Mouse (Mus musculus): ENCODE measurements at regions not wholly inside any gene's neighbourhood (a gene's known extent, or its start where the extent isn't known, plus 50 kb on each side); places are given as distances from the start of the nearest gene placed in this dataset.

- TF ChIP-seq CTCF (IDR thresholded peaks at IDR 0.05; ENCODE audit: low read depth) = peak; percentile 82
- no peaks in the 10 kb centered on the region for H3K36me3 ChIP-seq (ENCODE audit: control insufficient read depth, insufficient read depth)
- no peak overlapping the region for H3K4me3 ChIP-seq (ENCODE audit: low read depth, low read length)
- H3K9me3 ChIP-seq (ENCODE audit: control insufficient read depth) = no peaks in the 10 kb centered on the region
- H3K27ac ChIP-seq (ENCODE audit: low read depth, low read length) = no peak overlapping the region
- no peak overlapping the region for H3K9ac ChIP-seq (ENCODE audit: low read depth, low read length)
- 21% methylated on average over 5 of the region's 5 CpGs for WGBS
- no peaks in the 10 kb centered on the region for H3K4me1 ChIP-seq (replicated peaks; ENCODE audit: control insufficient read depth, insufficient read depth, low read length)
- ATAC-seq = no peak
- no peaks in the 10 kb centered on the region for H3K27me3 ChIP-seq (replicated peaks; ENCODE audit: control insufficient read depth, insufficient read depth, low read length)
- H3K4me2 ChIP-seq (replicated peaks; ENCODE audit: low read depth) = no peak overlapping the region
These were observed 54.2 kb upstream of the Rfpl4b start for GRCm38 (mm10) chr10:38875667-38876245.

GRCm38 (mm10) chr10:38879271-38879670 is 57.7 kb upstream of the Rfpl4b start:
- no peak for TF ChIP-seq CTCF (IDR thresholded peaks at IDR 0.05; ENCODE audit: low read depth)
- no peak overlapping the region for H3K4me2 ChIP-seq (replicated peaks; ENCODE audit: low read depth)
- H3K27ac ChIP-seq (ENCODE audit: low read depth, low read length) = no peak overlapping the region
- H3K4me3 ChIP-seq (ENCODE audit: low read depth, low read length) = no peak overlapping the region
- H3K27me3 ChIP-seq (replicated peaks; ENCODE audit: control insufficient read depth, insufficient read depth, low read length) = no peaks in the 10 kb centered on the region
- no peak overlapping the region for H3K9ac ChIP-seq (ENCODE audit: low read depth, low read length)
- no peaks in the 10 kb centered on the region for H3K9me3 ChIP-seq (ENCODE audit: control insufficient read depth)
- ATAC-seq = no peak
- 89% methylated on average over 7 of the region's 7 CpGs for WGBS
- no peaks in the 10 kb centered on the region for H3K36me3 ChIP-seq (ENCODE audit: control insufficient read depth, insufficient read depth)
- H3K4me1 ChIP-seq (replicated peaks; ENCODE audit: control insufficient read depth, insufficient read depth, low read length) = no peaks in the 10 kb centered on the region

- H3K4me2 ChIP-seq (replicated peaks; ENCODE audit: low read depth) = no peak overlapping the region
- no peaks in the 10 kb centered on the region for H3K9me3 ChIP-seq (ENCODE audit: control insufficient read depth)
- no peak overlapping the region for H3K27ac ChIP-seq (ENCODE audit: low read depth, low read length)
- no peak for TF ChIP-seq CTCF (IDR thresholded peaks at IDR 0.05; ENCODE audit: low read depth)
- no peak overlapping the region for H3K4me3 ChIP-seq (ENCODE audit: low read depth, low read length)
- no peak overlapping the region for H3K9ac ChIP-seq (ENCODE audit: low read depth, low read length)
- no peaks in the 10 kb centered on the region for H3K27me3 ChIP-seq (replicated peaks; ENCODE audit: control insufficient read depth, insufficient read depth, low read length)
- H3K4me1 ChIP-seq (replicated peaks; ENCODE audit: control insufficient read depth, insufficient read depth, low read length) = no peaks in the 10 kb centered on the region
- H3K36me3 ChIP-seq (ENCODE audit: control insufficient read depth, insufficient read depth) = no peaks in the 10 kb centered on the region
- no peak for ATAC-seq
- WGBS = 49% methylated on average over 7 of the region's 7 CpGs
These were observed 59.1 kb upstream of the Rfpl4b start for GRCm38 (mm10) chr10:38880642-38881187.

- Histone ChIP-seq H3K4me3 (ENCODE audit: low read depth, low read length) (no peak overlapping the region), H3K9ac (ENCODE audit: low read depth, low read length) (no peak overlapping the region), H3K27ac (ENCODE audit: low read depth, low read length) (no peak overlapping the region), H3K4me1 (replicated peaks; ENCODE audit: control insufficient read depth, insufficient read depth, low read length) (no peaks in the 10 kb centered on the region), H3K36me3 (ENCODE audit: control insufficient read depth, insufficient read depth) (no peaks in the 10 kb centered on the region), H3K27me3 (replicated peaks; ENCODE audit: control insufficient read depth, insufficient read depth, low read length) (no peaks in the 10 kb centered on the region), H3K9me3 (ENCODE audit: control insufficient read depth) (no peaks in the 10 kb centered on the region), H3K4me2 (replicated peaks; ENCODE audit: low read depth) (no peak overlapping the region)
- ATAC-seq = no peak
- WGBS = 73% methylated on average over 6 of the region's 6 CpGs
- no peak for TF ChIP-seq CTCF (IDR thresholded peaks at IDR 0.05; ENCODE audit: low read depth)
These were observed 60.6 kb upstream of the Rfpl4b start for GRCm38 (mm10) chr10:38882154-38882553.

GRCm38 (mm10) chr10:38883816-38884599 is 62.4 kb upstream of the Rfpl4b start:
- no peak overlapping the region for H3K4me2 ChIP-seq (replicated peaks; ENCODE audit: low read depth)
- H3K4me1 ChIP-seq (replicated peaks; ENCODE audit: control insufficient read depth, insufficient read depth, low read length) = no peaks in the 10 kb centered on the region
- no peaks in the 10 kb centered on the region for H3K9me3 ChIP-seq (ENCODE audit: control insufficient read depth)
- no peaks in the 10 kb centered on the region for H3K27me3 ChIP-seq (replicated peaks; ENCODE audit: control insufficient read depth, insufficient read depth, low read length)
- H3K4me3 ChIP-seq (ENCODE audit: low read depth, low read length) = no peak overlapping the region
- 82% methylated on average over 2 of the region's 2 CpGs for WGBS
- TF ChIP-seq CTCF (IDR thresholded peaks at IDR 0.05; ENCODE audit: low read depth) = no peak
- ATAC-seq = no peak
- no peaks in the 10 kb centered on the region for H3K36me3 ChIP-seq (ENCODE audit: control insufficient read depth, insufficient read depth)
- no peak overlapping the region for H3K9ac ChIP-seq (ENCODE audit: low read depth, low read length)
- no peak overlapping the region for H3K27ac ChIP-seq (ENCODE audit: low read depth, low read length)

- no peaks in the 10 kb centered on the region for H3K27me3 ChIP-seq (replicated peaks; ENCODE audit: control insufficient read depth, insufficient read depth, low read length)
- no peaks in the 10 kb centered on the region for H3K36me3 ChIP-seq (ENCODE audit: control insufficient read depth, insufficient read depth)
- no peak overlapping the region for H3K4me3 ChIP-seq (ENCODE audit: low read depth, low read length)
- no peak for ATAC-seq
- H3K4me2 ChIP-seq (replicated peaks; ENCODE audit: low read depth) = no peak overlapping the region
- TF ChIP-seq CTCF (IDR thresholded peaks at IDR 0.05; ENCODE audit: low read depth) = no peak
- WGBS = 83% methylated on average over 4 of the region's 4 CpGs
- no peak overlapping the region for H3K9ac ChIP-seq (ENCODE audit: low read depth, low read length)
- H3K27ac ChIP-seq (ENCODE audit: low read depth, low read length) = no peak overlapping the region
- H3K9me3 ChIP-seq (ENCODE audit: control insufficient read depth) = no peaks in the 10 kb centered on the region
- no peaks in the 10 kb centered on the region for H3K4me1 ChIP-seq (replicated peaks; ENCODE audit: control insufficient read depth, insufficient read depth, low read length)
These were observed 63.1 kb upstream of the Rfpl4b start for GRCm38 (mm10) chr10:38884641-38885040.
